Mouse (Mus musculus) cerebellum, postnatal 25 days (tissue): ENCODE data around the gene Gpr12.
"Not testable (repeated sequence)": the region's sequence is repeated elsewhere in the genome, so short reads cannot be mapped to it uniquely, and the experiment has no call there.

ENCODE experiments used
- DNase-seq, 2 experiments: peaks; one replicate each; pipeline ENCODE4 v3.0.0; 2021; ENCODE audit warnings: mixed read lengths in 2 of 2

Gpr12 gene

DNA sequence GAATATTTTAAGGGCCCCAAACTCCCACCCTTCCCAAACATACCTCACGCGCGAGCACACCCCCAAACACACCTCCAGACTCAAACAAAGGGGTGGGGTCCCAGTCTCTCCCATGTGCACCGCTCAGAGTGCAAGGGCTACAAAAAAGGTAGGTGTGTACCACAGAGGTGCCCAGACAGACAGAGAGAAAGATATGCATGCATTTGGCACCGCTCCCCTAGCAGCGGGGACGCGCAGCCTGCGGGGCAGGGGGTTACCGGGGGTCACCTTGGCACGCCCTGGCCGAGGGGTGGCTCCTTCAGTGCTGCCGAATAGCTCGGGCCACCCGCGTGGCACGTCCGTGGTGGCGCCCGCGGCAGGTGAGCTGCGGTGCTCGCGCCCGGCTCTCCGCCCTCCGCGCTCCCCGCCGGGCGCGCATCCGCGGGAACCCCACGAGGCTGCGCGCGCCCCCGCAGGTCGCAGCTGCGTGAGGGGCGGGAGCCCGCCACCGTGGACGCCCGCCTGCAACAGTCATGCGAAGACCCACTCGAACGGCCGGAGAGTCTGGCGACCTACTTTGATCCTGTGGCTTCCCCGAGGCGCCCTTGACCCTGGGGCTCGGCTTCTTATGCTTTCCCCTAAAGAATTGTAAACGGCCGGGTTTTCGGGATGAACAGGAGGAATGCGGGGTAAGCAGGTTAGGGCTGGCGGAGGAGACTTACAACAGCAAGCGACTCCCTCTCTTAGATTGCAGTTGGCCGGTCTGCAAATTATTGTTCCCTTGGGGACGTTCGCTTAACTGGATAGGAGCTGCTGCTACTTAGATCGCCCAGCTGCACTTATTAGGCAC is at the start of gene Gpr12:
Gpr12 (minus strand) TSS at position 762 of the 829 bp plus-strand sequence.
- DNase-seq: peak; percentile 17 to 40

DNA sequence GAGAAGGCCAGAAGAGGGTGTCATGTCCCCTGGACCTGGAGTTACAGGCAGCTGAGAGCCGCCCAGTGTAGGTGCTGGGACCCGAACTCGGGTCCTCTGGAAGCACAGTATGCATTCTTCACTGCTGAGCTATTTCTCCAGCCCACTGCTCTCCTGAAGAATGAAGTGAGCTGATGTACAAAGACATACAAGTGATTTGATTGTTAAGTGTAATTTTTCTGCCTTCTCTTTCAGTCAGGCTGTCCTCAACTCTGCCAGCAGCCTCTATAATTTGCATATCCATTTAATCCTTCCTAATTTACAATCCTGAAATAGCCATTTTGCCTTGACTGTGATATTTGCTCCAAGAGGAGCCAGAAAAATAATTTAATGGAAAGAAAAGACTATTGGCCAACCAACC is 46.6 kb upstream of the Gpr12 start:
- DNase-seq: no peak

DNA sequence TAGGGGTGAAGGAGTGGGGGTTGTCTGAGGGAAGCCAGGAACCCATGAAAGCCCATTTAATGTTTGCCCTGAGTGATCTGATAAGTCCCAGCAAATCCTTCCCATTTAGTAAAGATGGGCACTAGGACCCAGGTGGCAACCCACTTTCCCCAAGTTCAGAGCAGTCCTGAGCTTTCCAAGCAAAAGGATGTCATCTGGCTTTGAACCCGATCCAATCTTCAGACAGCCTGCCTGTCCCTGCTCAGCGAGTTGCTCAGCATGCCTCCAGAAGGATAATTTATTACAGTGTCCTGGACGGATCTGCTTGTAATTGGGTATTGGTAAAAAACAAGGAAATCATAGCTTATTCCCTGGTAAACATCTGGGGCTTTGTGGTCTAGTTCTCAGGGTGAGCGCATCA is 45.9 kb upstream of the Gpr12 start:
- DNase-seq: peak; percentile 36 to 59

DNA sequence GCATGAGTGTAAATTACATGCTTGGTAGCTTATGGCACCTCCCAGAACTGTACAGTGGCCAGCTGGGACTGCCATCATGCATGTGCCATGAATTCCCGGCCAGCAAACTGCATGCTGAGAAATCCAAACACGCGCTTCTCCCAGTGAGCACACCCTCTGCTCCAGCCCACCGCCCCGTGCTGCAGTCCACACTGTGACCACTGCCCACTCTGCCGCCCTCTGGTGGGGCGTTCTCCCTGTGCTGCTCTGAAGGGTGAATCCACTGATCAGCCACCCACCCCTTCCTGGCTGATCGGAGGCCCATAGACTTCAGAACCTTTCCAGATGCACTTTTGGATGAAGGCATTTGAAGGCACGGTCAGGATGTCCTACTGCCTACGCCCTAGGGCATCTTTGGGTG is 44.6 kb upstream of the Gpr12 start:
- peak; percentile 13 to 43 for DNase-seq

DNA sequence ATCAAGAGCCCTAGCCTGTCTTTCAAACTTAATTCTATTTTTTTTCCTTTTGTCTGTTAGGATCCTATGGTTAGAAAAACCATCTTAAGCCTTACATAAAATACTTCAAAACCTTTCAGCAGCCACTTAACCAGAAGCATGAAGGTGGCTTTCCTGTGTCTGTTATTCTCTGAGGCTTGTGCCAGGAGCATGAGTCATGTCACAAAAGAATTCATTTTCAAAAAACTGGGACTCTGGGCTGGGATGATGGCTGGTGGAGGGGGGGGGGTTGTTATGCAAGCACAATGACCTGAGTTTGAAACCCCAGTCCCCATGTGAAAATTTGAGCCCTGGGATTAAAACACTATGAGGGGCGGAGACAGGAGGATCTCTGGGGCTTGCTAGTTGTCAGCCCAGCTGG is 43.8 kb upstream of the Gpr12 start:
- DNase-seq: no peak

DNA sequence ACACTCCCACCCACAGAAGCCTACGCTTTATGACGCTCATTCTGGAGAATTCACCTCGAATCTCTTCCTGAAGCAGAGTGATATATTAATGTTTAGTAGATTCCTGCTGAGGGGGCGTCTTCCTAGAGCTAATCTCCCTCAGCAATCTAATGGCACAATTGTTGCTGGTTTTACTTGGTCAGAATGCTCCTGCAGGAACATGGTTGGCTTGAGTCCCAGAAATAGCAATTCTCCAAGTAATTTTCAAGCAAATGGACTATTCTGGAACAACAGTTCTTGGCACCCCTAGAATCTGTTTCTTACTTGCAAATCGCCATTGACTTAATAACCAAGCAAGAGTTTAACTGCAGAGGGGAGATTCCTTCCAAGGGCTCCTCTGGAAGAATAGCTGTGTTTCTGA is 42.9 kb upstream of the Gpr12 start:
- DNase-seq: no peak

DNA sequence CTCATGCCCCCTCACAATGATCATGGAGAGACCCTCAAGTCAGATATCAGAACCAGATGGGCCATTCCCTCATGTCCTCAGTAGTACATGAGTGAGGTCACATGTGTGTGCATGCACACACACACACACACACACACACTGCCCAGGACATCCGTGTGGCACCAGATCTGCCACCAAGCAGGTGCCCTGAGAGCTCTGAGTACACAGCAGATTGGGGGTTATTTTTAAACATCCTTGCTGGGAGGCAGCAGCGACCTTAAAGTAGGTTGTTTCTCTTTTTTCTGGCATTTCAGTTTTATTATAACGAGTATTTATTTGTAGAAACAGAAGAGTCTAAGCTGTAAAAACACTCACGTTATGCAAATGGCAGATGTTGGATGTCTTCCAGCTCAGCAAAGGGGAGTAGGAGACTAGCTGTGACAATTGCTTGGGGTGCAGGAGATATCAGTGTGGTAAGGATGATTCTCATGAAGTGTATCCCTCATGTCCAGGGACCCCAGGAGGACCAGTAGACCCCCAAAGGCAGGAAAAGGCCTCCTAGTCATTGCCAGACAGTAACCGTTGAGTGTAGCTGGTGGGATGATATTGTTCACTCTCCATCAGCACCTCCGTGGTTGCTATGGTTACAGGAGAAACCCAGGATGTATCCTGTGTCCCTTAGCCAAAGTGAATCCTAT is 40.7 kb upstream of the Gpr12 start:
- peak in 1 of 2 experiments; percentile 17 for DNase-seq

DNA sequence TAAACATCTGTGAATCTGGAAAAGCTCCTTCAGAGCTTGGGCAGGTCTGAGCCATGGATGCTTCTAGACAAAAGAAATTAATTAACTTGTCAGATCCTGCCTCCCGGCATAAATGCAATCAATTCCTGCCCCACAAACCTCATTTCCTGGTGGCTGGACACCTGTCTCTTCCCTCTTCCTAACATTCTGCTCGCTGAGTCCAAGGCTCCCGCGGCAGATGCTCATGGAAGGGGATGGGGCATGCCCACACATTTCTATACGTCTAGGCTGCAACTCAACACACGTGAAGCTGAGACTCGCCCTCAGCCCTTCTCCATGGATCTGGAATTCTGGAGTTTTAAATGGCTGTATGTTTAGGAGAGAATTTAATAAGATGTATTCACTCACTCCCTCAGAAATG is 26.8 kb upstream of the Gpr12 start:
- no peak for DNase-seq

DNA sequence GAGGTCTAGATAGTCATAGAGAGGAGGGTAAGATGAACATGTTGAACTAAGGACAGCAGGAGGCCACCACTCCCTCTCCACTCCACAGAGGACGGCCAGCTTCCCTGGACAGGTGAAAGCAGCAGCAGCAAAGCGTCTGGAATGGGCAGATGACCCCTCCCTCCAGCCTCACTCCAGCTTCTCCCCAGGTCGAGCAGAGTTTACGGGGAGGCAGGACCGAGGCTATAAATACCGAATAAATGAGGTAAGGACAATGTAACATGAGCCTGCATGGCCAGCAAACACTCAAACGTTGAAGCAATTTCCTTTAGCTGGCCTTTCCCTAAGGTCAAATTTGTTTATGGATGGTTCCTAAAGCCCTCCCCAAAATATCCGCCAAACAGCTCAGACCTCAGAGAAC is 26.0 kb upstream of the Gpr12 start:
- no peak for DNase-seq

DNA sequence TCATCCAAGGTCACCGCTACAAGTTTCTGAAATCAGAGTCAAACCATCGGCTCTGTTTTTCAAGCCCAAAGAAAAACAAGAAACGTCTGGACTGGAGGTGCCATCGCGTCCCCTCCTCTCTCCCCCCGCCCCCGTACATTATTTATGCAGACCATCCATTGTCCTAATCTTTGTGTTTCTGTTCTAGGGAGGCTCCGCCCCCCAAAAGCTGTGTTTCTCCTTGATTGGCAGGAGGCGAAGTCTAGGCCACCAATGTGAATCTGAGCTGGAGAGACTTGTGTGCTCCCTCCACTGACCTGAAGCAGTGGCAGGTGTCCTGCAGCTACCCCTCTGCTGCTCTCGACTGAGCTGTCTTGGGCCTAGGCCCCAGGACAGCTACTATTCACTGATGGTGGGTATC is 24.6 kb upstream of the Gpr12 start:
- DNase-seq: no peak

DNA sequence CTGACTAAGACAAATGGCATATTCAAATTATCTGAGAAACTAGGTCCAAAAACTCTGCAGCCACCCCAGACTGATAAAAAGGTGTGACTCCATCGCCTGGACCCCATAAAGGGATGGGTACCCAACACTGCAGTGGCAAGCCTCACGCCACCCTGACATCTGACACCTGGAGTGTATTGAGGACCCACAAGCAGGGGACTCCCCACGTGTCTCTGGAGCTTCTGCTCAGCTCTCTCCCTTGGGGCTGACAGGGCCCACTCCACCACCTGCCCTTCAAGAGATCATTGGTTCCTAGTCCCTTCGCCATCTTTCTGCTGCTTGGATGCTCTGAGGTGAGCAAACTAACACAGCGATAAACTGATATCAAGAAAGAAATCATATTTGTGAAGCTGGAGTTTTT is 22.8 kb upstream of the Gpr12 start:
- no peak for DNase-seq

DNA sequence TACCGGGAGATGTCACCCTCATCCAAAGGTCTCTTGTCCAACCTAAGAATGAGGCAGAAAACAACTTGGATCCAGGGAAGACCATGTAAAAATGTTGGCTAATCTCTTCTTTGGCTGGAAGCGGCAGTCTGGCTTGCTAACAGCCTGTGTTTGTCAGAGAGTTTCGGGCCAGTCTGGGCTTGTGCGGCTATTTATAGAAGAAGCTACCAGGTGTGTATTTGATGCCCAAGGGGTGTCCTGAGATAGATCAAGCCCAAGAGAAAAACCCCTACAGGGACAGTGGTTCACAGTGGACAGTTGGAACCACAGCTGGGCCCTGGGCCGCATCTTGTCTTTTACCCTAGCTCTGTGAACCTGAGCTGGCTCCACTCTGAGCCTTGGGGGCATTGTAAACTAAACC is 21.9 kb upstream of the Gpr12 start:
- DNase-seq: no peak

DNA sequence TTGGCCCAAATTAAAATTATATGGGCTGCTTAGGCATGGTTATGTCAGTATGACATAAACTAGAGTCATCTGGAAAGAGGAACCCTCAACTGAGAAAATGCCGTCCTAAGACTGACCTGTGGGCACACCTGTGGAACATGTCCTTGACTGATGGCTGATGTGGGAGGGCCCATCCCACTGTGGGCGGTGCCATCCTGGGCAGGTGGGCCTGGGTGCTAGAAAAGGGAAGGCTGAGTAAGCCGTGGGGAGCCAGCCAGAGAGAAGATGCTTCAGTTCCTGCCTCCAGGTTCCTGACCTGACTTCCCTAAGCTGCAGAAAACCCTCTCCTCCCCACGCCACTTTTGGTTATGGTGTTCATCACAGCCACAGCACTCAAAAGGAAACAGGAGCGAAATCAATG is 21.2 kb upstream of the Gpr12 start:
- no peak for DNase-seq

DNA sequence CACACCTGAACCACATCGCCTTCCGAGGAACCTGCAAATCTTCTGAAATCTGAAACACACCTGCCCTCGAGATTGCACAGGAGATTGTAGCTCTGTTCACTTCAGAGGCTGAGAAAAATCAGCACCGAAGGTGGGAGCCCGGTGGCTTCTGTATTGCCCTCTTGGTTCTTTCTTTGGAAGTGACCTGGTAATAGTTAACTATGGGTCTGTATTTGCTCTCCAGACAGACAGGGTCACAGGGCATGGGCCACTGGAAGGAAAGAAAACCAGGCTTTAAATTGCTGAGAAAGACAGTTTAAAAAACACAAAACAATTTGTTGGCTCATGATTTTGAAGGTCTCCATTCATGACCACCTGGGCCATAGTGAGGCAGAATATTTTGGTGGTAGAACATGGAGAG is 14.9 kb upstream of the Gpr12 start:
- no peak for DNase-seq

DNA sequence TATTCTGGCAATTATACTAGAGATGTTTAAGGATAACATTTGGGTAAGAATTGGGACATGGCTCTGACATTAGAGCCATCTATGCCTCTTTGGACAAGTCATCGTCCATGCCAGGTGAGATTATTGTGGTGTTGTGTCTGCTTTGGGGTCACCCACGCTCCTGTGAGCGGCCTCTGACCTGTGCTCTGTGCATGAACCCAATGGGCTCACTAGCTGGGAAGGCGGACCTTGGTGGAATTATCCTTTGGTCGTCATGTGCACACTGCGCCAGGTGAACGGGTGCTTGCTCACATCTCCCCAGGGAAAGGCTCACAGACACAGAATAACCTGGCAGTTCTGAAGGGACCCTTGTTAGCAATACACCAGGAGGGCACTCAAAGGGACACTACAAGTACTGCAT is 14.2 kb upstream of the Gpr12 start:
- DNase-seq: not testable (repeated sequence)

DNA sequence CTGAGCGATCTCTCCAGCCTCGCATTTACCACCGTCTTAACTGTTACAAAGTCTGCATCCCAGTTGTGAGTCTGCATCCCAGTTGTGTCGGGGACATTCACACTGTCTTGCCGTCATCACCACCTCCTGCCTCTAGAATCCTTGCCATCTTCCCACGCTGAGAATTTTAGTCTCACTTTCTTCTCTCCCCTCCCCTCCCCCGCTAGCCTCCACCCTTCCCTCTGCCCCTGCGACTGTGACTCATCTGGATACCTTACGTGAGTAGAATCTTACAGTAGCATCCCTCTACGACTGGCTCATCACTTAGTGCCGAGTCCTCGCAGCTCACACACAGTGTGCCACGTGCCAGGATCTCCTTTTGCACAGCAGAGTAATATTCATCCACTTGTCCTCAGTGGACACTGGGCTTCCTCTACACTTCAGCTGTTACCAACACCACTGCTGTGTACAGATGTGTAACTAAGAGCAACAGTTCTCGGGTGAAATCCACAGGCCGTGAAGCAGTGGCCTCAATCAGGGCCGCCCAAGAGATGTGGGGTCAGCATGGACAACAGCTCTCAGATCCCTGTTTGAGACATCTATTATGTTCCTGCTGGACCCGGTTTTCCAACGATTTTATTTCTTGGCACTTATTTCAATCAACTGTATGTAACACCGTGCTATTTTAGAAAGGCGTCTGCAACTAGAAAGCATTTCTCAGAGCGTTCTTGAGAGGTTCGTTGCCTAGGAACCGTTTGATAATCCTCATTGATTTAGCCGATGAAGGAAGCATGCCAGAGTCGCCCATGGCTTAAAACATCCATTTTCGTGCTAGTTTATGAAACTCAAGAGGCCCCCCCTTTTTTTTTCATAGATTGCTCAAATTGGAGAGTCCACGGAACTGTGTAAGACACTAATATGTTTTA is 13.4 kb upstream of the Gpr12 start:
- DNase-seq: no peak

DNA sequence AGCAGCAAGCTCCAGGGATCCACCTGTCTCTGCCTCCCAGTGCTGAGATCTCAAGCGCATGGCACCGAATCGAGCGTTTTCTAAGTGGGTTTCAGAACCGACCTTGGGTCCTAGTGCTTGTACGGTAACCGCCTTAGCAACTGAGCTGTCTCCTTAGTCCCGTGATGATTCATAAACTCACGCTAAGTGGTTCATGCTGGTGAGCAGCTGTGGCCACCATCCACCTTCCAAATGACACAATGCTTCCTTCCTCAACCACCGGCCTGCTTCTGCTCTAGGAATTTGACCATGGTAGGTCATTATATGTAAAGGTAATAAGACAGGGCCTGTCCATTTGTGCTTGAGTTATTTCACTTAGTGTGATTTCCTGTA is 12.4 kb upstream of the Gpr12 start:
- DNase-seq: no peak

DNA sequence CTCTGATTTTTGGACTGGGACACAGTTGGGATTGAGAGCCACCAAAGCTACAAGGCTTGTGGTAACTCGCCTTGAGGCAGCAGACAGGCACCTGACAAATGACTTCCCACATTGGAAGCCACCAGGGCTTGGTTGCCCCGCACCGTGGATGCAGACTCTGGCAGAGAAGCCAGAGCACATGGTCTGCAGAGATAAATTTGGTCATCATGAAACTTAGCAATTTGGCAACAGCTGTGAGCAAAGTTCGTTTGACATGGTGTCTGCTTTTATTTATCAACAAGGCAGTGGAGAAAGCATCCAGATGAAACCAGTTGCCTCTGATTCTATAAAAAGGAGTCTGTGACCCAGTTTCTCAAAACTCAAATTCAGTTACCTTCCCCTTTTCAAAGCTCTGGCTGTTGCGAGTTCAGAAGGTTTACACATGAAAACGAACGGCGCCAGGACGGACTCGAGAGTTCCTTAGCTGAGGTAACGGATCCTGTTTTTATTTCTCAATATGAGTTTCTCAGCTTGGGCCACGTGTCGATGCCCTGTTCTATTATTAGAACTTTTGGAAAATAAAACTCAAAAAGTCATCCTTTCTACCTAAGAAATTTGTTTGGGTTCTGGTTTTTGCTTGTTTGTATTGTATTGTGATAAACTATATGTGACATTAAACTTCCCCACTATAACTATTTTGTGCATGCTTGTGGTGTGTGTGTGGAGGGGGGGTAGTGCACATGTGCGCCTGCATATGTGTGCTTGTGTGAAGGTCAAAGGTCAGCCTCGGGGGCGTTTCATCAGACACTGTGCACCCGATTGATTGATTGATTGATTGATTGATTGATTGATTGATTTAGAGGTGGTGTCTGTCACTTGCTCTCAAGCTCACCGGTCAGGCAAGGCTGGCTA is 11.8 kb upstream of the Gpr12 start:
- no peak for DNase-seq

DNA sequence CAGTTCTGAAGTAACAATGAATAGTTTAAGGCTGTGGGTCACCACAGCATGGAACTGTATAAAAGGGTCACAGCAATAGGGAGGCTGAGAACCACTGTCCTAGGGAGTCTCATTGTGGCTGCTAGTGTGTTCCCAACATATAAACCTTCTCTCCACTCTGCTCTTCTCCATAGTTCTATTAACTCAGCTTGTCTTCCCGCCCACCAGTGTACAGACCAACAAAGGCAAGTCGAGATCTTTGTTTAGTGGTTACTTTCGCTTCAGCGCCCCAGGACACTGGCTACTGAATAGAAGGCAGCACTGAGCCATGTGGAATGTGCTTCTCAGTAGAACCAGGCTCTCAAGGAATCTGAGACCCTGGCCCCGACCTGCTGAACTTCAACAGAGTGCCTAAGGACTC is 7.5 kb upstream of the Gpr12 start:
- DNase-seq: no peak

DNA sequence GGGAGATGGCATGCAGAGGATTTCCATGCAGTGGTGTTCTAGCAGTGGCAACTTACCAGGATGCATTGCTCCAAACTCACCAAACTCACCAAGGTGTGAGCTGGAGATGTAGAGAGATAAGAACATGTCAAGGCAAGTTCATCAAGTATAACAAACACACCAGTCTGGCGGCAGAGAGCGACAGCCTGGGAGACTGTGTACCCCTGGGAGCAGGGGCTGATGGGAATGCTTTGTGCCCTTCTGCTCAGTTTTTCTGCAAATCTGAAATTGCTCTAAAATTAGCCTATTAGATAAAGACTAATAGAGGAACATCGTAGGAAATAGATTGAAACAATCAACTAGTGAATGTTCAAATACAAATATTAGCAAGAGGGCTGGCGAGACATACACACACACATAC is 6.6 kb upstream of the Gpr12 start:
- no peak for DNase-seq

DNA sequence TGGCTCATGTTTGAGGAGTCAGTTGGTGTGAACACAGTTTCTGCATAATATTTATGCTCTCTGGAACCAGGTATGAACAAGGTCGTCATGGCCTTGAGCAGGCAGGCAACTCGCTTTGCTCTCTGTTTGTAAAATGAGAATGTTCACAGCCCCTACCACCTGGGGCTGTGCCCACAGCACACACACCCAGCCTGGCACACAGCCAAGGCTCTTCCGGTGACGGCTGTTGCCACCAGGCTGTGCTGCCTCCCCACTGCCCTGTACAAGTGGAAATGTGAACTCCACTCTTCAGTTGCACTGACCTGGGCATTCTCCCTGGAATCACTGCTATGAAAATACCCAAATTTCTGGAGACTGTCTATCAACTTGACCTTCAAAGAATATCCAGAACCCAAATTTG is 5.9 kb upstream of the Gpr12 start:
- DNase-seq: no peak

DNA sequence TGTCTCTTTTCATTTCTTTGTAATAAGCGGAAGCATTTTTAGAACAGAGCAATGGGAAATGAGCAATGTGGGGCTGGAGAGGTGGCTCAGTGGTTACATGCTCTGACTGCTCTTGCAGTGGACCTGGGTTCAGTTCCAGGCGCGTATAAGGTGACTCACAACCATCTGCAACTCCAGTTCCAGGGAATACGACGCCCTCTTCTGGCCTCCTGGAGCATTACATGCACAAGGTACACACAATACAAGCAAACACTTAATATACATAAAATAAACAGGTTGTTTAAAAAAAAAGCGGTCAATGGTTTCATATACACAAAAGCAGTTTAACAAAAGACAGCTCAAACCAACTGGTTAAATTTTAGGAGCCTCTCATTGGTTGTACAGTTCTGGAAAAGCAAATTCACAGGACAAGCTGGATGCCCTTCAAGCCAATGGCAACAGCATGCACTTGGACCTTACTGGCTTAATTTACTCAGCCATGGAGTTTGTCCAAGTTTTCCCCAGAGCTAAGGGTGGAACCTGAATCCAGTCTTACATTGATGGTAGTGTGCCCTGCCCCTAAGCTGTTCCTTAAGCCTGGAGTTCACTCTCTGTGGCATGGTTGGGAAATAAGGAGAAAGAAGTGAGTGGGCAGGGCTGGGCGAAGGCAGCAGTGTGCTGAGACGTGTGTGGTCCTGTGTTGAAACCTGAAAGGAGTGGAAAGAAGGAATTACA is 1.5 kb upstream of the Gpr12 start:
- no peak for DNase-seq
